Mouse (Mus musculus): ENCODE data around the gene Nob1. TPM values are rescaled to one million over a fixed set of nuclear protein-coding genes. Genes with fewer than 3 reads are reported as not detected.

Nob1 gene
- total RNA-seq, 4 experiments from 2014 or later = 34.9 to 38.7 (median 36.6) TPM

GRCm38 (mm10) chr8:107387861-107388260 lies 37.0 kb downstream of the Nob1 start:
- DNase-seq (ENCODE audit: low spot score in 2 of 2) = no peak

- DNase-seq (ENCODE audit: low spot score in 2 of 2) = no peak
Observed at GRCm38 (mm10) chr8:107386642-107387041, 38.2 kb downstream of the Nob1 start.

- DNase-seq (ENCODE audit: low spot score in 2 of 2) = no peak
Observed at GRCm38 (mm10) chr8:107386171-107386570, 38.7 kb downstream of the Nob1 start.

DNA sequence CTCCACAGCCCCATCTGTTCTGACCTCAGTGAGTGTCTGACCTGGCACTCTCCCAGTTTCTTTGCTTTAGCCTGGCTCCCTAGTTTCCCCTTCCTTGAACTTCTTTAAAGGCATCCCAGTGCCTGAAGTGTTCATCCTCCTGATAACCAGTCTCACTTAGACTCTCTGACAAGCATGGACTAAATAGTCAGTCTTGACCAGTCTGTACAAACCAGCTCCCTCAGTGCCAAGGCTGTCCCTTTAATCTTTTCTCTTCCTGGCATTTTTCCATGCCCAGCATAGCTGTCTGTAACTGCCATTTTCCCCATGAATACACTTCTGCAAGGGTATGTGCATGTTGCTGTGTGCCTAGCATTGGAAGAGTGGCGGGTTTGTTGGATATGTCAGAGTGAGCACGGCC lies 39.8 kb downstream of the Nob1 start:
- no peak for DNase-seq (ENCODE audit: low spot score in 2 of 2)

- DNase-seq (ENCODE audit: low spot score in 2 of 2) = no peak
Observed at GRCm38 (mm10) chr8:107384651-107385050, 40.2 kb downstream of the Nob1 start.

GRCm38 (mm10) chr8:107382898-107383297 lies 42.0 kb downstream of the Nob1 start:
- DNase-seq (ENCODE audit: low spot score in 2 of 2) = no peak

- DNase-seq (ENCODE audit: low spot score in 2 of 2) = no peak
Observed at GRCm38 (mm10) chr8:107381666-107382065, 43.2 kb downstream of the Nob1 start.

DNA sequence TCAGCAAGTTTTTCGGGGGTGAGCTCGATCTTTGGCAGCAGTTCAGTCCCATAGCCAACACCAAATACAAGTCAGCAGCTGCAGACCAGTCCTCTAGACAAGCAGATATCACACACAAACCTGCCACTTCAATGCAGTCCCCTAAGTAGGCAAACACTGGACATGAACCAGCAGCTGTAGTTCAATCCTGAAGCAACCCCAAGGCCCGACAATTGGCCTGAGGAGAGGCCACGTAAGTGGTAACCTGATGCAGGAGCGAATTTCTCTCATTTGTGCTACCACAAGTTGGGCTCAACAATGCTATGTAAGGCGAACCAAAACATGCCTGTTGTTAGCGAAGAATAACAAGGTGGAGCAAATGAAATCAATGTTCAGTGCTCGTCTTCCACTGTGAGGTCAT lies 44.1 kb downstream of the Nob1 start:
- DNase-seq (ENCODE audit: low spot score in 2 of 2) = no peak

DNA sequence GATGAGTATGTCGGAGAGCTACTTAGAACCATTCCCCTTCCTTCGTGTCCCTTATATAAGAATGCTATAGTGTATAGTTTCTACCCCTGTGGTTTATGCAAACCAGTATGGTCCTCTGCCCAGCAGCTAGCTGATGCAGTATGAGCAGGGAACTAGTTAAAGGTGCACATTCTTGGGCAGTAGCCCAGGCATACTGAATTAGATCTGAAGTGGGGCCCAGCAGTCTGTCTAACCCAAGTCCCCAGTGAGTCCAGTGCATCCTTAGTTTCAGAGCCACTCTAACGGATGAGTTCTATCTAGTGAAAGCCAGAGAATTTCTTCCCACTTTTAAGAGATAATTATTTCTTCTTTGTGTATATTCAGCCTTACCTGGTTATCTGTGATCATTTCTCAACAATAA lies 47.5 kb downstream of the Nob1 start:
- no peak for DNase-seq (ENCODE audit: low spot score in 2 of 2)

- DNase-seq (ENCODE audit: low spot score in 2 of 2) = no peak
Observed at GRCm38 (mm10) chr8:107370311-107370710, 54.5 kb downstream of the Nob1 start.

Other genes with a start within 250 kb of the Nob1 start
- gene Nfat5, start 131.6 kb downstream of the Nob1 start, total RNA-seq (2022) = 10 to 100 TPM; 46.1 to 69.6 (median 60.0) TPM
- gene Nqo1, start 21.8 kb downstream of the Nob1 start, total RNA-seq (2022) = 1 to 10 TPM; 5.2 to 7.8 (median 6.7) TPM
- gene Wwp2, start 11.3 kb upstream of the Nob1 start, total RNA-seq (2022) = 10 to 100 TPM; 43.6 to 51.3 (median 44.5) TPM
- 100 to 1,000 TPM; 105 to 114 (median 109) TPM for gene Psmd7, start 163.4 kb upstream of the Nob1 start, total RNA-seq (2022)